Mouse (Mus musculus) mature B cell (primary cell): Measurements from ENCODE around the gene Nfya.

Source experiments
- in situ Hi-C: fragments of 300-500 bp; cut with MboI; formaldehyde crosslinking; loops from 2 replicates; pipeline ENCODE4 v1.14.3; 2019

Gene Nfya

GRCm38 (mm10) chr17:48409380-48410298 is at the start of gene Nfya, which contains the start of gene Oard1:
Gene Nfya, minus strand, starts transcription at chr17:48409906.
Gene Oard1, plus strand, starts transcription at chr17:48410014.
- in situ Hi-C loops: no loop called here

GRCm38 (mm10) chr17:48457971-48458653 is 48.4 kb upstream of the Nfya start:
- in situ Hi-C loops: no loop called here

GRCm38 (mm10) chr17:48455955-48456354 is 46.2 kb upstream of the Nfya start:
- in situ Hi-C loops: no loop called here

- in situ Hi-C loops: no loop called here
Measured at GRCm38 (mm10) chr17:48454688-48455087, 45.0 kb upstream of the Nfya start, which contains the start of gene Unc5cl. Gene Unc5cl, plus strand, starts transcription at chr17:48454901.

- in situ Hi-C loops: no loop called here
Measured at GRCm38 (mm10) chr17:48454190-48454589, 44.5 kb upstream of the Nfya start.

GRCm38 (mm10) chr17:48453489-48453888 is 43.8 kb upstream of the Nfya start:
- in situ Hi-C loops: no loop called here

GRCm38 (mm10) chr17:48451753-48452444 is 42.2 kb upstream of the Nfya start:
- in situ Hi-C loops: no loop called here

GRCm38 (mm10) chr17:48451353-48451675 is 41.6 kb upstream of the Nfya start, which contains the start of gene Tspo2:
Gene Tspo2, minus strand, starts transcription at chr17:48451522.
- in situ Hi-C loops: no loop called here

- in situ Hi-C loops: no loop called here
Measured at GRCm38 (mm10) chr17:48450666-48451352, 41.1 kb upstream of the Nfya start.

- in situ Hi-C loops: no loop called here
Measured at GRCm38 (mm10) chr17:48447675-48448074, 38.0 kb upstream of the Nfya start.

GRCm38 (mm10) chr17:48443542-48444145 is 33.9 kb upstream of the Nfya start:
- in situ Hi-C loops: no loop called here

GRCm38 (mm10) chr17:48442745-48443457 is 33.2 kb upstream of the Nfya start:
- in situ Hi-C loops: no loop called here

- in situ Hi-C loops: no loop called here
Measured at GRCm38 (mm10) chr17:48437421-48437911, 27.8 kb upstream of the Nfya start.

GRCm38 (mm10) chr17:48436487-48436886 is 26.8 kb upstream of the Nfya start:
- in situ Hi-C loops: no loop called here

GRCm38 (mm10) chr17:48434479-48434878 is 24.8 kb upstream of the Nfya start:
- in situ Hi-C loops: no loop called here

GRCm38 (mm10) chr17:48433689-48434330 is 24.1 kb upstream of the Nfya start:
- in situ Hi-C loops: no loop called here

GRCm38 (mm10) chr17:48433006-48433655 is 23.4 kb upstream of the Nfya start:
- in situ Hi-C loops: no loop called here

GRCm38 (mm10) chr17:48432158-48432980 is 22.7 kb upstream of the Nfya start, which contains the start of gene Apobec2:
Gene Apobec2, minus strand, starts transcription at chr17:48432930.
- in situ Hi-C loops: no loop called here
